Mouse (Mus musculus): ENCODE measurements around the gene Dirc2. TPM values are rescaled to one million over a fixed set of nuclear protein-coding genes. Genes with fewer than 3 reads are reported as not detected.

The Dirc2 gene
- polyA plus RNA-seq, 1 experiment from 2014 or later, result 4.9 TPM

Other genes starting within 250 kb of the Dirc2 start
- gene Sema5b, start 228.2 kb downstream of the Dirc2 start, polyA plus RNA-seq (2015; fragmentation: Nextera tagmentation; extraction: Ambion mirVana), result 0.12 and 0.14 TPM in 2 replicates
- 20.2 and 21.9 TPM in 2 replicates for gene Hspbap1, start 1.0 kb upstream of the Dirc2 start, polyA plus RNA-seq (2015; fragmentation: Nextera tagmentation; extraction: Ambion mirVana)
- gene Parp14, start 102.2 kb upstream of the Dirc2 start, polyA plus RNA-seq (2015; fragmentation: Nextera tagmentation; extraction: Ambion mirVana), result 0.48 and 0.94 TPM in 2 replicates
- gene Parp9, start 169.1 kb upstream of the Dirc2 start, polyA plus RNA-seq (2015; fragmentation: Nextera tagmentation; extraction: Ambion mirVana), result 6.8 and 8.8 TPM in 2 replicates
- 3.4 and 4.4 TPM in 2 replicates for gene Dtx3l, start 169.8 kb upstream of the Dirc2 start, polyA plus RNA-seq (2015; fragmentation: Nextera tagmentation; extraction: Ambion mirVana)
- gene Kpna1, start 209.4 kb upstream of the Dirc2 start, polyA plus RNA-seq (2015; fragmentation: Nextera tagmentation; extraction: Ambion mirVana), result 34.0 and 45.7 TPM in 2 replicates